Mouse (Mus musculus) megakaryocyte progenitor cell, adult 5-6 weeks (primary cell): ENCODE measurements at regions not wholly inside any gene's neighbourhood (a gene's known extent, or its start where the extent isn't known, plus 50 kb on each side); places are given as distances from the start of the nearest gene placed in this dataset.

Experiments
- ATAC-seq: replicated peaks from 2 replicates; pipeline ENCODE4 v1.8.0; 2016; ENCODE audit warnings: mild to moderate bottlenecking, moderate TSS enrichment, inconsistent platforms; ENCODE audit not compliant: poor library complexity

- peak; percentile 98 for ATAC-seq
These were observed 357.6 kb upstream of the Acvr2a start for GRCm38 (mm10) chr2:48456072-48457040.

GRCm38 (mm10) chr2:48457117-48457516 is 356.8 kb upstream of the Acvr2a start:
- no peak for ATAC-seq

DNA sequence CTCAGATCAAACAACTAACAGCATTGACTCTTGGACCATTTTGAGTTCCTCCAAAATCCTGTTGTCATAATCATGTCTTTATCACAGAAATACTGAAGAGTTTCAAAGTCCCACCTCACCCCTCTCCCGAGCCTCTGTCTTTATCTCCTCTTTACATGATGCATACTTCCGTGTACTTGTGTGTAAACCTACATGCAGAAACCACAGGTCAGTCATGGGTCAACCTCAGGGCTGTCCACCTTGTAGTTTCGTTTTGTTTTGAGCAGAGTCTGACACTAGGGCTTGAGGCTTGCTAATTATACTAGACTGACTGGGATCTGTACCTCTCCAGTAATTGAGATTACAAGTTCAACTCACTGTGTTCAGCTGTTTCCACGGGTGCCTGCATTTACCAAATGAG is 348.4 kb upstream of the Acvr2a start:
- no peak for ATAC-seq

GRCm38 (mm10) chr2:48468895-48469294 is 345.0 kb upstream of the Acvr2a start:
- ATAC-seq, result no peak

DNA sequence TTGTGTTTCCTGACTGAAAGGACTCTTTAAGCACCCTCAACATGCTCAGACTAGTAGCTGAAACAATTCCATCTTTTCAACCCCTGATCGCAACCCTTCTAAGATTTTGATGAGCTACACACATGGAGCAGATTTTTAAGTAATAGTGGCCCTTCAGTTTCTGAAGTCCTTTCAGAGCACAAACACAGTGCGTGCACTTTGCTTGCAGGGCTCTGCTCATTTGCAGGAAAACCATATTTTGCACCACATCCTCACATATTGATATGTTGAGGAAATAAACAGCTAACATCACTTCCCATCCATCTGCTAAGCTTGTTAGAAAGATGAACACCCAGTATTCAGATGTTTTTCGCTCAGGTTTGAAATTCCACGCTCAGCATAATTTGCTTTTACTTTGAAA is 344.6 kb upstream of the Acvr2a start:
- no peak for ATAC-seq

- ATAC-seq, result peak; percentile 42; the same call in 1 of the 2 replicates
These were observed 340.8 kb upstream of the Acvr2a start for GRCm38 (mm10) chr2:48473102-48473501.

GRCm38 (mm10) chr2:48474642-48475041 is 339.3 kb upstream of the Acvr2a start:
- ATAC-seq, result no peak

DNA sequence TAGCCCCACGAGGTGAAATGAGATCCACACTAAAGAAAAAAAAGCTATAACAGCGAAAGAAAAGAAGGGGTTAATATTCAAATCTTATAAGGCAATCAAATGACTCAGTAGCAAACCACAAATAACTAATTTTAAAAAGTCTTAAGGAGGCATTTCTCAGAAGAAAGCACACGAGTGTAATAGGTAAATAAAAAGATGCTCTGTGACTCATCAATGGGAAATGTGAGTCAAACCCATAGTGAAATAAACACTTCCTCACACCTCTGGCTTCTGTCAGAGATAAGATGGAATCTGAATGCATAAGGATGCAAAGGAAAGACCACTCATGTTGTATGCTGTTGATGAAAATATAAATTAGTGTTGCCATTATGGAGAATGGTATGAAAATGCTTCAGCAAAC is 337.1 kb upstream of the Acvr2a start:
- ATAC-seq, result no peak

DNA sequence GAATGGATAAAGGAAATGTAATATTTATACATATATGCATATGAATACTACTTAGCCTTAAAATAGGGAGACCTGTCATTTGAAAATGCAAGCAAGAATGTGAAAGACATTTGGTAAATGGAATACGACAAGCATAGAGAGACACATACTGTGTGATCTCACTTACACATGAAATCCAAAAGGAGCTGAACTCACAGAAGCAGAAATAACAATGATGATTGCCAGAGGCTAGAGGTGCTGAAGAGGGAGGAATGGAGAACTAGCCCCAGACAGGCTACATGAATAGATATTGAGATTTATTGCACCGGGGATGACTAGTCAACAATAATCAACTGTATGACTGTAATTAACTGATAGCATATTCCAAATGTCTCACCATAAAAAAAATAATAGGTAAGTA is 336.6 kb upstream of the Acvr2a start:
- no peak for ATAC-seq

DNA sequence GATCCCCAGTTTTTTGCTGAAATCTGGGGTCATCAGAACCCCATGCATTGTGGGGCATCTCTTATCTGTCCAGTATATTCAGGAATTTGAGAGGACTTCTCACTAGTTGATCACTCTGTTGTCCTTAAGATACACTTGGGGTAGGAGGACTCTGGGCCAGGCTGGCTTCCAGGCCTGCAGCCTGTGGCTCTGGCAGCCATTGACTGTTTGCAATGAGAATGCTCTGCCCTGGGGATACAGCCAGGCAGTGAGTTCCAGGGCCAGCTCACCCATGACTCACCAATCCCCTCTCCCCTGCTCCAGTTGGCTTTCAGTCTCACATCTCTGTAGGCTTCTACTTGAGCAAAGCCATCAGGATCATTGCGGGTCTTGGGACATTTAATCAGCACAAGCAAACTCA is 334.3 kb upstream of the Acvr2a start:
- ATAC-seq, result no peak

DNA sequence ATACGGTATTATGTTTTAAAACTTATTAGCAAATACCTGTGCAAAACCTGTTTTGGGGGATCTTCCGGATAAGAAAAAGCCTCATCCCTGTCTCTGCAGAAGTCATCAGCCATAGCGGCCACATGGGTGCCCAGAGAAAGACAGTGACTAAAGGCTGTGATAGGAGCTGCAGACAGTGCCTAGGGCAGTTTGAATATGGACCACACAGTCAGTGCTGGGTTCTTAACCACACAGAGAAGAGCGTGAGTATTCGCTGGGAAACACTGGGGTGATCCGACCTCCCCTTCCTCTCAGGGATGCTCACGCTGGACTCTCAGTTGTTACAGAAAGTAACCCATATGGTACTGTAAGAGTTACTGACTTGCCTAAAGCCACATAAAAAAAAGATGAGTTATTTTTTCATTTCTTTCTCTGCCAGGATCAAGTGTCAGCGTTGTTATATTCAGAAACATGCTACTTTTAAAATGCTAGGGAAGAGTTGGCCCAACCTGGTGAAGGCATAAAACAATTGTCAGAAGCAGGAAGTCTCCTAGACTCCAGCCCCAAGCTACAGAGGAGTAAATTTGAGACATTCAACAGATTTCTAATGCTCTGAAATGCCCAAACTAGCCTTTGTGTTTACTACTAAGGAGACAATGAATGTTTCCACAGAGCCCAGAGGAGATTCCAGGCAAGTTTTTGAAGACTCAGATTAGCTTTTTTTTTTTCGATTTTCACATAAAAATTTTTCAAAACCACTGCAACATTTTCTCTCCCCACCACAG is 333.3 kb upstream of the Acvr2a start:
- ATAC-seq, result no peak

- ATAC-seq, result no peak
These were observed 332.6 kb upstream of the Acvr2a start for GRCm38 (mm10) chr2:48481209-48481742.

GRCm38 (mm10) chr2:48493574-48493973 is 320.3 kb upstream of the Acvr2a start:
- ATAC-seq, result no peak

DNA sequence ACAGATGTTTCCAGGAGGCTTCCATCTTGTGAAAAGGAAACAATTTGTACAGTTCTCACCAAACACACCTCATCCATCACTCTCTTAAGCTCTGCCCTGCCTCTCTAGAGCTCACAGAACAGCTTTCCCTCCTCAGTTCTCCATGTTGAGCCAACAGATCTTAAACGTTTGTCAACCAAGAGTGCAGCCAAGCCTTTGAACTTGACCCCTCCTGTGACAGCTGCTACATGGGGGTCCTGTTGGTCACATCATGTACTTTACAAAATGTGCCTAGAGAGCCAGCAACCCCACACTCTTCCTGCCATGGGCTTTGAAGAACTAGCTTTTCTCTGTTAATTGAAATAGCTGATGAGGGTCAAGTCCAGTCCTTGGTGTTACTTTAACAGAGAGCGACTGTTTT is 319.8 kb upstream of the Acvr2a start:
- ATAC-seq, result no peak

DNA sequence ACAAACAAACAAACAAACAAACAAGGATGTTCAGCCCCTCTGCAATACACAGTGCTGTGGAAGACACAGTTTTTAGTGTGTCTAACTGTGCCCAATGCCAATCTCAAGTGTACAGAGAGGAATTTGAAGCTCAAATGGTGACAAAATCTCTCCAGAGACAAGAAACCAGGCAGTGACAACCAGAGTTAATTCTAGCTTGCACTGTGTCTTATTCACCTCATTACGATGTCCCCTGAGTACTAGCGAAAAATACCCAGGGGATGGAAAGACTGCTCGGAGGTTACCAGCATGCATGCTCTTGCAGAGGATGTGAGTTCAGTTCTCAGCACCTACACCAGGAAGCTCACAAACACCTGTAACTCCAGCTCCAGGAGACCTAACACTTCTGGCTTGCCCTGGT is 319.3 kb upstream of the Acvr2a start:
- no peak for ATAC-seq

DNA sequence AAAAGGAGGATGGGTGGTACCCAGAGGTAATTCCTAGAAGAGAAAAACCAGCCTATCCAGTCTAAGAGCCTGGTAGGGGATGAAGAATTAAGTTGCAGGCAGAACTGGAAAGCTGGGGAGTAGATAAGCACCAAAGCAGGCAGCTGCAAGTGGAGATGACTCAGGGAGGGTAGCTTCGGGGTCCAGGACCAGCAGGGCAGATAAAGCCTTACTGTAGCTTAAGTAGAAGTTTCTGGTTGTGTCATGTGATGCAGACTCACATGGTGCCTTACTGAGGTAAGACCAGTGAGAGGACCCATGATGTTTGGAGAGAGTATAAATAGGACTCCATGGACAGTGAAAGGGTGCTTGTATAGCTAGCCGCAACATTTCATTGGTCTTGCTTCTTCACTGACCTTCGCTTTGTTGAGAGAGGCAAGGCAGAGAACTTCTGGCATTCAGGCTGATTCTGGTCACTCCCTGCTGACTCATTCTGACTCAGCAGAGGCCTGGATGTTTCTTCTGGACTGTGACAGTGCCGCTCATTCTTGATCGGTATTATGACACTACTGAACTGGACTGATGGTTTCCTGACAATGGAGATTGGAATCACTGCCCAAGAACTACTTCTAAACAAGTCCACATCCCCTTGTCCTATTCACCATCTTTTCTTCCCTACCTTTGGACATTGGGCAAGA is 315.7 kb upstream of the Acvr2a start:
- ATAC-seq, result no peak

GRCm38 (mm10) chr2:48499396-48499795 is 314.5 kb upstream of the Acvr2a start:
- ATAC-seq, result no peak

- ATAC-seq, result no peak
These were observed 312.5 kb upstream of the Acvr2a start for GRCm38 (mm10) chr2:48501387-48501786.

GRCm38 (mm10) chr2:48513848-48514247 is 300.1 kb upstream of the Acvr2a start:
- ATAC-seq, result peak; percentile 42; the same call in 1 of the 2 replicates

GRCm38 (mm10) chr2:48519838-48520404 is 294.0 kb upstream of the Acvr2a start:
- ATAC-seq, result peak; percentile 76

DNA sequence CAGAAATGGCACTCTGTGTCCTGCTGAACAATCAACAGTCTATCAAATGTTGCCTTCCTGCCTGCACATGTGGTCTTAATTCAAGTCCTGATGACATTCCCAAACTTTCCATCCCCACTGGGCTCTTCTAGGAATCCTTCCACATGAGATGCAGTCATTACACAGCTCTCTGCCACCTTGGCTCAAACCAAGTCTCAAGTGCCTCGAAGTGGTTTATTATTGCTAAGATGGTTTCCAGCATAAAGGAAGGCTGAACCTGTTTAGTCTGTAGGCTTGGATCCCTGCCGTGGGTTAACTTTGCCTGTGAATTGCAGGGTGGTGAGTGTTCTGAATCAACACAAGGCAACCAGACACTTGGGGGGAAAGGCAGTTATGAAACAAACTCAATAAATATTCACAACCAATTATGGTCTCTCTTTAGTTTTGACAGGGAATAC is 293.4 kb upstream of the Acvr2a start:
- no peak for ATAC-seq
